Mouse (Mus musculus) heart, embryonic 16.5 days (tissue): ENCODE results near the gene Stx11. TPM values are rescaled to one million over a fixed set of nuclear protein-coding genes. Genes with fewer than 3 reads are reported as not detected.

Source experiments
- polyA plus RNA-seq: library from polyadenylated mRNA; unstranded; fragments of >200 nt; fragmentation: Nextera tagmentation; extraction: Ambion mirVana; gene quantifications from 2 replicates; pipeline ENCODE4 v1.2.1, GENCODE M21; 2015

The Stx11 gene
- polyA plus RNA-seq, 1 experiment from 2014 or later = 7.8 TPM

Other genes with a start within 250 kb of the Stx11 start
- 65.7 and 66.8 TPM in 2 replicates for gene Utrn, start 94.9 kb downstream of the Stx11 start, polyA plus RNA-seq
- 25.7 and 26.8 TPM in 2 replicates for gene Sf3b5, start 41.0 kb upstream of the Stx11 start, polyA plus RNA-seq
- 159 and 181 TPM in 2 replicates for gene Plagl1, start 96.2 kb upstream of the Stx11 start, polyA plus RNA-seq
- gene Zc2hc1b, start 213.7 kb upstream of the Stx11 start, polyA plus RNA-seq = not detected in 2 replicates
- 42.4 and 47.1 TPM in 2 replicates for gene Ltv1, start 228.9 kb upstream of the Stx11 start, polyA plus RNA-seq